Mouse (Mus musculus) brain, embryonic 18.5 days (tissue): Measurements from ENCODE around the gene Cops2.

Source experiments
- DNase-seq: peaks from one replicate; pipeline ENCODE4 v3.0.0-alpha.2; 2012; ENCODE audit warnings: low read depth, low spot score

The Cops2 gene

DNA sequence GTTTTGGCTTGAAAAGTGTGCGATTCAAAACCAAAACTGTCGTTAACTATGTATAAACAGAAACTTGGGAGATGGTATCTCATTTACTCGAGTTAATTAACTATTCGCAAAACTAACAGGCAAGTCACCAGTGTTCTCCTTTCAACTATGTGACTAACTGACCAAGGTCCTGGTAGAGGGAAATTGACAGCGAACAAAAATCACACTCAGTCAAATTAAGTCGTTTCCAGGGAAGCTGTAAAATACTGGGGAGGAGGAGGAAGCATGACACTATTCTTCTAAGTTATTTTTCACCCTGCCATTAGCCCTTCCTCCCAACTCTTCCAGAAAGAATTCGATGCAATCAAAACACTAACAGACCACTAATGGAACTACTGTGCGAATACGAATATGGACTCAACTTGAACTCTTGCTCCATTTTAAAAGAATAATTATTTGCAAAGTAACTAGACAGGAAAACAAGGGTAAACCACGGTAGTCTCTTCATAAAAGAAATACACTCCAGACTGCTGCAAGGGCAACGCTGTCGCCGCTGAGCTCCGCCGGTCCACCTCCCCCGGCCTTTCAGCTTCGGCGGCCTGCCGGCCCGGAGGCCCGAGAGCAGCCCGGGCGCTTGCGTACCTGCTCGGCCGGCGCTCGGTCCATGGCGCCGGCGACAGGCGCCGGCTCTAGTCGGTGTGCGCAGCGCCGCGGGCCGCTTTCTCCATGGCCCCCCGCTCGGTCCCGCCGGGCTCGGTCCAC lies 76.8 kb downstream of the Cops2 start:
- no peak for DNase-seq

GRCm38 (mm10) chr2:125781006-125781405 lies 77.9 kb downstream of the Cops2 start:
- no peak for DNase-seq
